Mouse (Mus musculus) forebrain, embryonic 13.5 days (tissue): ENCODE measurements at regions not wholly inside any gene's neighbourhood (a gene's known extent, or its start where the extent isn't known, plus 50 kb on each side); places are given as distances from the start of the nearest gene placed in this dataset.
A peak's percentile ranks its signal among the peaks of the same experiment; 100 is the strongest.

Source experiments
- ATAC-seq: fragments of 200-750 bp; cut with Nextera tagmentation; 2 replicates; pipeline ENCODE4 v1.8.0; 2017
- H3K27ac ChIP-seq: fragments of 300-500 bp; sonication (generic); 2 replicates; pipeline ENCODE4 v1.5.1; 2015; ENCODE audit warnings: inconsistent platforms, mild to moderate bottlenecking, moderate library complexity
- H3K27me3 ChIP-seq: fragments of 300-500 bp; sonication (generic); 2 replicates; pipeline ENCODE4 v1.6.1; 2015; ENCODE audit warnings: mild to moderate bottlenecking, inconsistent platforms
- H3K36me3 ChIP-seq: fragments of 300-500 bp; sonication (generic); 2 replicates; pipeline ENCODE4 v1.6.1; 2015; ENCODE audit warnings: mild to moderate bottlenecking, inconsistent platforms; ENCODE audit not compliant: poor library complexity, severe bottlenecking
- H3K4me1 ChIP-seq: fragments of 300-500 bp; sonication (generic); 2 replicates; pipeline ENCODE4 v1.6.1; 2015; ENCODE audit warnings: inconsistent platforms
- H3K4me2 ChIP-seq: fragments of 300-500 bp; sonication (generic); 2 replicates; pipeline ENCODE4 v1.6.1; 2015; ENCODE audit warnings: inconsistent platforms, mild to moderate bottlenecking, moderate library complexity
- H3K4me3 ChIP-seq: fragments of 300-500 bp; sonication (generic); 2 replicates; pipeline ENCODE4 v1.5.1; 2015; ENCODE audit warnings: mild to moderate bottlenecking, inconsistent platforms
- H3K9ac ChIP-seq: fragments of 300-500 bp; sonication (generic); 2 replicates; pipeline ENCODE4 v1.6.1; 2015; ENCODE audit warnings: mild to moderate bottlenecking, inconsistent platforms
- H3K9me3 ChIP-seq: fragments of 300-500 bp; sonication (generic); replicated peaks from 2 replicates; pipeline ENCODE4 v1.6.1; 2016; ENCODE audit warnings: inconsistent platforms
- WGBS: fragments of 180-500 bp; shearing (Covaris S2); methylation state at CpG from one replicate; pipeline ENCODE4 v1.1.7; 2015; 5-methylcytosine and 5-hydroxymethylcytosine counted together

- H3K4me3 ChIP-seq, result no peak overlapping the region
- H3K9ac ChIP-seq, result no peak overlapping the region
- peak; percentile 70 for ATAC-seq
- 12% methylated on average over 2 of the region's 2 CpGs for WGBS
- H3K4me2 ChIP-seq, result no peak overlapping the region
- peaks cover 62% of the 10 kb centered on the region for H3K27me3 ChIP-seq
- no peaks in the 10 kb centered on the region for H3K36me3 ChIP-seq
- H3K4me1 ChIP-seq, result peaks cover 14% of the 10 kb centered on the region
- H3K27ac ChIP-seq, result no peak overlapping the region
- H3K9me3 ChIP-seq, result 0 out of 2 replicates have a peak, but pooled peaks cover 3% of the 10 kb centered on the region
Observed at GRCm38 (mm10) chr9:100097028-100097427, 221.1 kb upstream of the Sox14 start.

- Histone ChIP-seq H3K27ac (no peak overlapping the region), H3K4me1 (peaks cover 14% of the 10 kb centered on the region), H3K9me3 (0 out of 2 replicates have a peak, but pooled peaks cover 3% of the 10 kb centered on the region), H3K4me2 (0 out of 2 replicates have a peak overlapping the region, but pooled peaks have one; percentile 5), H3K9ac (no peak overlapping the region; the same call in 1 of the 2 replicates), H3K36me3 (no peaks in the 10 kb centered on the region), H3K27me3 (peaks cover 62% of the 10 kb centered on the region), H3K4me3 (no peak overlapping the region)
- 1% methylated on average over 7 of the region's 7 CpGs for whole genome bisulfite sequencing
- no peak for ATAC-seq
Observed at GRCm38 (mm10) chr9:100095559-100095959, 219.6 kb upstream of the Sox14 start.

GRCm38 (mm10) chr9:100094956-100095558, 219.1 kb upstream of the Sox14 start:
- H3K9me3 ChIP-seq, result 0 out of 2 replicates have a peak, but pooled peaks cover 3% of the 10 kb centered on the region
- H3K27me3 ChIP-seq, result peaks cover 61% of the 10 kb centered on the region
- peaks cover 14% of the 10 kb centered on the region for H3K4me1 ChIP-seq
- H3K4me2 ChIP-seq, result no peak overlapping the region
- H3K4me3 ChIP-seq, result no peak overlapping the region
- no peak overlapping the region for H3K27ac ChIP-seq
- ATAC-seq, result no peak
- 46% methylated on average over 6 of the region's 6 CpGs for WGBS
- H3K9ac ChIP-seq, result no peak overlapping the region
- no peaks in the 10 kb centered on the region for H3K36me3 ChIP-seq

GRCm38 (mm10) chr9:100071141-100071540, 195.2 kb upstream of the Sox14 start:
- WGBS, result 91% methylated on average over 5 of the region's 5 CpGs

GRCm38 (mm10) chr9:100058541-100058940, 182.6 kb upstream of the Sox14 start:
- no peaks in the 10 kb centered on the region for H3K4me1 ChIP-seq
- ATAC-seq, result no peak
- H3K27me3 ChIP-seq, result no peaks in the 10 kb centered on the region
- H3K9me3 ChIP-seq, result no peaks in the 10 kb centered on the region
- 86% methylated on average over 1 of the region's 1 CpGs for WGBS
- no peak overlapping the region for H3K9ac ChIP-seq
- no peak overlapping the region for H3K4me2 ChIP-seq
- no peak overlapping the region for H3K27ac ChIP-seq
- no peak overlapping the region for H3K4me3 ChIP-seq
- no peaks in the 10 kb centered on the region for H3K36me3 ChIP-seq

More at GRCm38 (mm10) chr9:100071141-100071540, 195.2 kb upstream of the Sox14 start:
- H3K9me3 ChIP-seq, result no peaks in the 10 kb centered on the region
- H3K27ac ChIP-seq, result no peak overlapping the region
- no peak for ATAC-seq
- no peaks in the 10 kb centered on the region for H3K27me3 ChIP-seq
- no peaks in the 10 kb centered on the region for H3K36me3 ChIP-seq
- no peak overlapping the region for H3K4me2 ChIP-seq
- no peak overlapping the region for H3K9ac ChIP-seq
- no peaks in the 10 kb centered on the region for H3K4me1 ChIP-seq
- no peak overlapping the region for H3K4me3 ChIP-seq

GRCm38 (mm10) chr9:100046213-100046807, 170.3 kb upstream of the Sox14 start:
- H3K27ac ChIP-seq, result no peak overlapping the region
- peaks cover 17% of the 10 kb centered on the region; the same call in 1 of the 2 replicates for H3K27me3 ChIP-seq
- no peak overlapping the region for H3K4me3 ChIP-seq
- H3K36me3 ChIP-seq, result no peaks in the 10 kb centered on the region
- no peak for ATAC-seq
- peaks cover 21% of the 10 kb centered on the region for H3K4me1 ChIP-seq
- WGBS, result 10% methylated on average over 13 of the region's 13 CpGs
- no peaks in the 10 kb centered on the region for H3K9me3 ChIP-seq
- H3K9ac ChIP-seq, result no peak overlapping the region
- peak overlapping the region; percentile 34 for H3K4me2 ChIP-seq

GRCm38 (mm10) chr9:100045636-100046035, 169.7 kb upstream of the Sox14 start:
- Histone ChIP-seq H3K36me3 (no peaks in the 10 kb centered on the region), H3K4me1 (peaks cover 21% of the 10 kb centered on the region), H3K9ac (no peak overlapping the region), H3K27me3 (peaks cover 17% of the 10 kb centered on the region; the same call in 1 of the 2 replicates), H3K4me3 (no peak overlapping the region), H3K9me3 (no peaks in the 10 kb centered on the region), H3K4me2 (no peak overlapping the region), H3K27ac (no peak overlapping the region)
- WGBS, result 12% methylated on average over 5 of the region's 5 CpGs
- ATAC-seq, result no peak

GRCm38 (mm10) chr9:100041776-100042175, 165.8 kb upstream of the Sox14 start:
- peak; percentile 63 for ATAC-seq
- no peak overlapping the region for H3K27ac ChIP-seq
- no peak overlapping the region for H3K4me3 ChIP-seq
- H3K9me3 ChIP-seq, result no peaks in the 10 kb centered on the region
- peak overlapping the region; percentile 10; the same call in 1 of the 2 replicates for H3K4me2 ChIP-seq
- WGBS, result 41% methylated on average over 6 of the region's 6 CpGs
- no peaks in the 10 kb centered on the region for H3K36me3 ChIP-seq
- H3K9ac ChIP-seq, result no peak overlapping the region
- H3K4me1 ChIP-seq, result peaks cover 19% of the 10 kb centered on the region
- H3K27me3 ChIP-seq, result peaks cover 14% of the 10 kb centered on the region; the same call in 1 of the 2 replicates

GRCm38 (mm10) chr9:100023641-100024040, 147.7 kb upstream of the Sox14 start:
- H3K4me1 ChIP-seq, result no peaks in the 10 kb centered on the region
- H3K27me3 ChIP-seq, result no peaks in the 10 kb centered on the region
- H3K4me2 ChIP-seq, result no peak overlapping the region
- no peaks in the 10 kb centered on the region for H3K9me3 ChIP-seq
- no peak for ATAC-seq
- no peak overlapping the region for H3K9ac ChIP-seq
- H3K27ac ChIP-seq, result no peak overlapping the region
- no peak overlapping the region for H3K4me3 ChIP-seq
- 60% methylated on average over 5 of the region's 5 CpGs for WGBS
- no peaks in the 10 kb centered on the region for H3K36me3 ChIP-seq

GRCm38 (mm10) chr9:100022035-100022434, 146.1 kb upstream of the Sox14 start:
- peak; percentile 55; the same call in 1 of the 2 replicates for ATAC-seq
- H3K9ac ChIP-seq, result no peak overlapping the region
- no peaks in the 10 kb centered on the region for H3K27me3 ChIP-seq
- WGBS, result 80% methylated on average over 3 of the region's 3 CpGs
- no peaks in the 10 kb centered on the region for H3K4me1 ChIP-seq
- H3K9me3 ChIP-seq, result no peaks in the 10 kb centered on the region
- no peaks in the 10 kb centered on the region for H3K36me3 ChIP-seq
- H3K27ac ChIP-seq, result no peak overlapping the region
- H3K4me3 ChIP-seq, result no peak overlapping the region
- H3K4me2 ChIP-seq, result no peak overlapping the region

GRCm38 (mm10) chr9:99995204-99995603, 119.2 kb upstream of the Sox14 start:
- peaks cover 18% of the 10 kb centered on the region for H3K4me1 ChIP-seq
- ATAC-seq, result peak; percentile 24; the same call in 1 of the 2 replicates
- no peak overlapping the region for H3K27ac ChIP-seq
- peak overlapping the region; percentile 55 for H3K4me2 ChIP-seq
- H3K9me3 ChIP-seq, result no peaks in the 10 kb centered on the region
- no peaks in the 10 kb centered on the region for H3K36me3 ChIP-seq
- no peak overlapping the region for H3K4me3 ChIP-seq
- 32% methylated on average over 8 of the region's 8 CpGs for whole genome bisulfite sequencing
- H3K9ac ChIP-seq, result no peak overlapping the region
- peaks cover 35% of the 10 kb centered on the region for H3K27me3 ChIP-seq

- H3K9me3 ChIP-seq, result no peaks in the 10 kb centered on the region
- ATAC-seq, result peak; percentile 87
- peak overlapping the region; percentile 25 for H3K4me3 ChIP-seq
- no peaks in the 10 kb centered on the region for H3K36me3 ChIP-seq
- H3K4me1 ChIP-seq, result peaks cover 18% of the 10 kb centered on the region
- peak overlapping the region; percentile 55 for H3K4me2 ChIP-seq
- H3K27ac ChIP-seq, result no peak overlapping the region
- peaks cover 35% of the 10 kb centered on the region for H3K27me3 ChIP-seq
- peak overlapping the region; percentile 12; the same call in 1 of the 2 replicates for H3K9ac ChIP-seq
- WGBS, result under 1% methylated on average over 30 of the region's 30 CpGs
Observed at GRCm38 (mm10) chr9:99994285-99995144, 118.5 kb upstream of the Sox14 start.
